Mouse (Mus musculus) lung, adult 2 months (tissue): ENCODE measurements around the gene Olfr642.

ENCODE experiments used
- CTCF ChIP-seq: fragments of 200-500 bp; IDR thresholded peaks from 2 replicates; pipeline ENCODE4 v1.5.1; 2011; ENCODE audit warnings: mild to moderate bottlenecking, low read length, control low read depth; ENCODE audit not compliant: insufficient read depth
- POLR2A ChIP-seq: fragments of 200-500 bp; IDR thresholded peaks from 2 replicates; pipeline ENCODE4 v1.6.1; 2011; ENCODE audit warnings: low read depth, mild to moderate bottlenecking, control low read depth, low read length, borderline replicate concordance; ENCODE audit errors: extremely low read depth

DNA sequence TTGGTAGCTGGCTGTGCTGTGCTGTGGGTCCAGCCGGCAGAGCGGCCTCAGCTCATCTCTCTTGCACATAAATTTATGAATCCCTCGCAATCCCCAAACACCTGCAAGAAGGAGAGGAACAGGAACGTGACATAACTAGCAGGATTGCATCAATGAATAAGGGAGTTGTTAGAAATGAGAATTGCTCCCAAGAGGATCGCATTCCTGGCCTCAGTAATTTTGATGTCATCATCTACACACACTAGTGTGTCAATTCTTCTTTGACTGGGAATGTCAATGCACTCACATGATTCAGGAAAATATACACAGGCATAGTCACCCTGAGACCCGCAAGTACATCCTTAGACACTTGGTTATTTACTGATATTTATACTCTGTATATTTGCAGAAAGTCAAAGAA lies 27.0 kb downstream of the Olfr642 start, which contains the start of gene Olfr640:
- TF ChIP-seq POLR2A = no peak
- TF ChIP-seq CTCF = no peak
